Mouse (Mus musculus) adrenal gland, adult 10 weeks (tissue): ENCODE data around the gene Wrnip1. TPM values are rescaled to one million over a fixed set of nuclear protein-coding genes. Genes with fewer than 3 reads are reported as not detected.

Experiments
- polyA plus RNA-seq: library from polyadenylated mRNA; stranded (reverse); fragments of 350-450 nt; fragmentation: Illumina TruSeq; extraction: RNeasy Lipid Tissue Mini Kit (QIAGEN cat#74804); gene quantifications from one replicate; pipeline ENCODE4 v1.2.3, GENCODE M21; 2014; ENCODE audit warnings: low read depth, low replicate concordance

Wrnip1 gene
- 34.1 TPM for polyA plus RNA-seq

DNA sequence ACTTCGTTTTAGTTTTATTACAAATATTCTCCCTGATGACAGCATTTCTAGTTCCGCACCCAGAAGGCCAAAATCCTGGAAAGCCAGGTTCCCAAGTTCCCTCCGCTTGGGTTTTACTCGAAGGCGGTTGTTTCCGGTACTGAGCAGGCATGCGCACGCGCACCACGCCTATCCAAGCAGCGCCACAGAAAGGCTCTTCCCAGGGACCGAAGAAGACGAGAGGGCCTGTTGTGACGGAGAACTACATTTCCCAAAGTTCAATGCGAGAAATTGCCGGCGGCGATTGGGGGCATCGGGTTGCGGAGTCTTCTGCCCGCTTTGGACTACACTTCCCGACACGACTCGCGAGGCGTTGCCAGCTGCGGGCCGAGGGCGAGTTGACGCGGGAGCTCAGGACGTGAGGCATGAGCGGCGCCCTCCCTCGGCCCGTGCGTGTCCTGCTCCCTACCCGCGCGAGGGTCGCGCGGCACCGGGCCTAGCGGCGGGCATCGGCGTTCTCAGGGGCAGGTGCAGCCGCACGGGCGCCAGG lies at the start of gene Wrnip1:
TSS of gene Wrnip1 (plus strand) at position 346 of the 529 bp plus-strand sequence.

DNA sequence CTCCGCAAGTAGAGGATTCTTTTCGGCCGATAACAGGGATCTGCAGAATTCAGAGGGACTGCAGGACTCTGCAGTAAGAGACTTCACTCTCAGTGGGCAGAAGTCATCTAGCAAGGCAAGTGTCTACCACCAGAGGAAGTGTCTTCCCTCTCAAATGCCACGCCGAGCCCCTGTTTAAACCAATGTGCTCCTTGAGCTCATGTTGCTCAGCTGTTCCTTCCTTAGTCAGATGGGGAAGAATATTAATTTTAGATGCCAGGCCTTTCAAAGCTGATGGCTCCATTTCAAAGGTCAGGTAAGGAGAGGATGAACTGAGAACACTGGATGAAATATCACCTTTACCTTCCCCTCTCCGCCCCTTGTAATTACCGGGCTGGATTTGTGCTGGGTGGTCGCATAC lies 18.0 kb upstream of the Wrnip1 start, which contains the start of gene Mylk4:
TSS of gene Mylk4 (minus strand) at position 139 of the 400 bp plus-strand sequence.

DNA sequence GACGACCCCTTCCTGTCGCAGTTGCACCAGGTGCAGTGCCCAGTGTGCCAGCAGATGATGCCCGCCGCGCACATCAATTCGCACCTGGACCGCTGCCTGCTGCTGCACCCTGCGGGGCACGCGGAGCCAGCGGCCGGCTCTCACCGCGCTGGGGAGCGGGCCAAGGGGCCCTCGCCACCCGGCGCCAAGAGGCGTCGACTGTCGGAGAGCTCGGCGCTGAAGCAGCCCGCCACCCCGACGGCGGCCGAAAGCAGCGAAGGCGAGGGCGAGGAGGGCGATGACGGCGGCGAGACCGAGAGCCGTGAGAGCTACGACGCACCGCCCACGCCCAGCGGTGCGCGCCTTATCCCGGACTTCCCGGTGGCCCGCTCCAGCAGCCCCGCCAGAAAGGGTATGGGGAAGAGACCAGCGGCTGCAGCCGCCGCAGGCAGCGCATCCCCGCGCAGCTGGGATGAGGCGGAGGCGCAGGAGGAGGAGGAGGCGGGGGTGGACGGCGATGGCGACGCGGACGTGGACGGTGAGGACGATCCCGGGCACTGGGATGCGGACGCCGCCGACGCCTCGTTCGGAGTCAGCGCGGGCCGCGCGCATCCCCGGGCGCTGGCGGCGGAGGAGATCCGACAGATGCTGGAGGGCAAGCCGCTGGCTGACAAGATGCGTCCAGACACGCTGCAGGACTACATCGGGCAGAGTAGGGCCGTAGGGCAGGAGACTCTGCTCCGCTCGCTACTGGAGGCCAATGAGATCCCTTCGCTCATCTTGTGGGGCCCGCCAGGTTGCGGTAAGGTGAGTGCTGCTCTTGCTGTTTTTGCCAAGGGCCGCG lies 632 bp downstream of the Wrnip1 start, which contains the start of gene D930007J09Rik:
TSS of gene D930007J09Rik (minus strand) at position 591 of the 823 bp plus-strand sequence.

DNA sequence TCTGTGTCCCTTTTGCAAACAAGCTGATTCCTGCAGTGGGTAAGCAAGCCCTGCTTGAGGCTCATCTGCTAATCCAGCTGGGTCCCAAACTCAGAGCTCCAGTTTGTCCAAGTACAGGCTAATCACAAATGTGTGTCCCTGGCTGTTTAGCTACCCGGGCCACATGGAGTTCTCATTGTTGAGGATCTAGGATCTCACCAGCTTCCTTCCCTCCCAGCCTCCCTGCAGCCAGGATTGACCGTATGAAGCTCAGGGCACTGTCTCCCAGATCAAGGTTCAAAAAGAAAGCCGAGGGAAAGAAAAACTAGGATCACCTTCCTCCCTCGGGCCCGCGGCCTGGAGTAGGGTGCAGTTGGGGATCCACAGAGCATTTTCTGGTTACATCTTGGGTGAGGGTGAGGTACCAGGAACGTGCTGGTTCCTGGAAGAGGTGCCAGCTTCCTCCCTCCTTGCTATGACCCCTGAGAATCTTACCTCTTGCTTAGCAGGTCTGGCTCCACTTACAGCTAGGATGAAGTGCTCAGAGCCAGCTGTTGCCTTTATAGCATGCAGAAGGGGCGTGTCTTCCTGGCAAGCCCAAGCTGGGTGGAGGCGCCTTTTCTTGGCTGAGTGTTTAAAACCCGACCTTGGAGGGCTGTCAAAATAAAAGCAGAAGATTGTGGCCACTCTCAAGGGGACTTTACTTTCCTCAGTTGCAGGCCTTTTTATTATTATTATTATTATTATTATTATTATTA lies 49.0 kb downstream of the Wrnip1 start, which contains the start of gene Serpinb1a:
TSS of gene Serpinb1a (minus strand) at position 518 of the 737 bp plus-strand sequence.

Other genes starting within 250 kb of the Wrnip1 start
- gene Mylk4, start 18.1 kb upstream of the Wrnip1 start, polyA plus RNA-seq = 4.3 TPM
- gene D930007J09Rik, start 811 bp downstream of the Wrnip1 start, polyA plus RNA-seq = not detected
- 268 TPM for gene Serpinb1a, start 49.1 kb downstream of the Wrnip1 start, polyA plus RNA-seq
- gene Serpinb1c, start 96.2 kb downstream of the Wrnip1 start, polyA plus RNA-seq = not detected
- 192 TPM for gene Serpinb6b, start 163.2 kb downstream of the Wrnip1 start, polyA plus RNA-seq
- gene Serpinb9, start 201.2 kb downstream of the Wrnip1 start, polyA plus RNA-seq = 128 TPM
- 0.58 TPM for gene Serpinb9b, start 225.4 kb downstream of the Wrnip1 start, polyA plus RNA-seq